Mouse (Mus musculus): ENCODE results near the gene Cd207. TPM values are rescaled to one million over a fixed set of nuclear protein-coding genes. Genes with fewer than 3 reads are reported as not detected.

Cd207 gene
- polyA plus RNA-seq, 1 experiment from 2014 or later: not detected

DNA sequence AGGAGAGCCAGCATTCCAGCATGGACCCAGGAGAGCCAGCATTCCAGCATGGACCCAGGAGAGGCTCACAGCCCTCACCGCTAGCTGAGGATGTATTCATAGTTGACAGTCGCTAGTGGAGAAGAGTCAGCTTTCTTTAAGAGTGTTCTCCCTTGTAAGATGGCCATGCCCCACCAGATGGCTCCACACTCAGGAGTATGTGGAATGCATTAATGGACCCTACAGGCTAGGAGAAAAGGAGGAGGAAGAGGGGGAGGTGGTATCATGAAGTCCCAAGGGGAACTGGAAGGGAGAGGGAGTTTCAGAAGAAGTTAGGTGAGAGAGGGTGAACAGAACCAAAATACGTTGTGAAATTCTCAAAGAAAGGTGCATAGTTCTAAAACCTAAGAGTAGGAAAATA, 18.1 kb upstream of the Cd207 start:
- no peaks in the 10 kb centered on the region for H3K36me3 ChIP-seq (ENCODE audit: control insufficient read depth, insufficient read depth, low read length)
- H3K27ac ChIP-seq (replicated peaks): no peak overlapping the region
- H3K4me1 ChIP-seq (replicated peaks; ENCODE audit: control insufficient read depth, insufficient read depth): no peaks in the 10 kb centered on the region
- no peak overlapping the region for H3K4me2 ChIP-seq (replicated peaks; ENCODE audit: low read depth)
- H3K9me3 ChIP-seq (ENCODE audit: control insufficient read depth, low read length): no peaks in the 10 kb centered on the region
- TF ChIP-seq EP300 (optimal IDR thresholded peaks at IDR 0.05): no peak
- peak; percentile 46 for TF ChIP-seq CTCF (IDR thresholded peaks at IDR 0.05; ENCODE audit: low read depth)
- H3K4me3 ChIP-seq (ENCODE audit: low read depth, low read length): no peak overlapping the region
- DNase-seq (ENCODE audit: low spot score): no peak
- no peak for ATAC-seq (ENCODE audit: low FRiP score, low TSS enrichment)
- no peak overlapping the region for H3K9ac ChIP-seq (ENCODE audit: low read length)
- 13% methylated on average over 3 of the region's 3 CpGs for WGBS
- peaks cover 24% of the 10 kb centered on the region for H3K27me3 ChIP-seq (ENCODE audit: control insufficient read depth, insufficient read depth, low read length)

DNA sequence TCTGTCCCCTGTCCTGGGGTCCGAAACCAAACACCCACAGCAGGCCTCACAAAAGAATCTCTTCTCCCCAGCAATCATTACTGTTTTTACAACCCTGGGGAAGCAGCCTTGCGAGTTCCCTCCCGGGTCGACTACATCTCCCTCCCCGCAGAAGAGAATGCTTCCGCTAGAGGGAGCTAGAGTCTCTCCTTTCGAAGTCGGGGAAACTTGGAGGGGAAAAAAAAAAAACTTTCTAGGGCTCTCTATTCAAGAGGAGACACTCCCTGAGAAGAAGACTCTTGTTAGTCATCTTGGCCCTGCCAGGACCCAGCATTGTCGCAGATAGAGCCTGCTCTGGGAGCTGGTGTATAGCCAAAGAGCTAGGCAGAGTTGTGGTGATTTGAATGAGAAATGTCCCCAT, 16.2 kb upstream of the Cd207 start:
- DNase-seq (ENCODE audit: low spot score) (peak; percentile 68), ATAC-seq (ENCODE audit: low FRiP score, low TSS enrichment) (no peak)
- H3K4me3 ChIP-seq (ENCODE audit: low read depth, low read length): no peak overlapping the region
- H3K27me3 ChIP-seq (ENCODE audit: control insufficient read depth, insufficient read depth, low read length): peaks cover 17% of the 10 kb centered on the region
- no peaks in the 10 kb centered on the region for H3K4me1 ChIP-seq (replicated peaks; ENCODE audit: control insufficient read depth, insufficient read depth)
- H3K9ac ChIP-seq (ENCODE audit: low read length): no peak overlapping the region
- H3K36me3 ChIP-seq (ENCODE audit: control insufficient read depth, insufficient read depth, low read length): no peaks in the 10 kb centered on the region
- 1% methylated on average over 9 of the region's 9 CpGs for WGBS
- no peak overlapping the region for H3K27ac ChIP-seq (replicated peaks)
- TF ChIP-seq EP300 (optimal IDR thresholded peaks at IDR 0.05): no peak
- TF ChIP-seq CTCF (IDR thresholded peaks at IDR 0.05; ENCODE audit: low read depth): peak; percentile 83
- H3K9me3 ChIP-seq (ENCODE audit: control insufficient read depth, low read length): no peaks in the 10 kb centered on the region
- no peak overlapping the region for H3K4me2 ChIP-seq (replicated peaks; ENCODE audit: low read depth)

DNA sequence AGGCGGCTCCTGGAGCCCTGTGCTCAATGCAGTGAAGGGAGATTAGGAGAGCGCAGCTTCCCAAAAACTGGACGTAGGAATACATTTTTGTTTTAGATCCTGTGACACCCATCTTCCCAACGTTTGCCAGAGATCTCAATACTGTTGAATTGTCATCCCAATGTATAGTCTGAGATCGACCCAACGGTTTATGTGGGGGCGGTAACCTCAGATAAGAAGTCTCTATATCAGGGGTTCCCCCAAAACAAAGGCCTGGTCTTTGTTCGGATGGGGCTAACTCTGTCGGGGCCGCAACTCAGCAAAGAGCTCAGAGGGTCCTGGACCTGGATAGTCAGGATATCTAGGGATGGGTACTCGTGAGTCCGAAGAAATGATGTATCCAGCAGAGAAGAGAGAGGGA, 15.3 kb upstream of the Cd207 start:
- Histone ChIP-seq H3K4me3 (ENCODE audit: low read depth, low read length) (no peak overlapping the region), H3K4me1 (replicated peaks; ENCODE audit: control insufficient read depth, insufficient read depth) (no peaks in the 10 kb centered on the region), H3K27me3 (ENCODE audit: control insufficient read depth, insufficient read depth, low read length) (peaks cover 15% of the 10 kb centered on the region), H3K9ac (ENCODE audit: low read length) (no peak overlapping the region), H3K36me3 (ENCODE audit: control insufficient read depth, insufficient read depth, low read length) (no peaks in the 10 kb centered on the region), H3K4me2 (replicated peaks; ENCODE audit: low read depth) (no peak overlapping the region), H3K9me3 (ENCODE audit: control insufficient read depth, low read length) (no peaks in the 10 kb centered on the region), H3K27ac (replicated peaks) (no peak overlapping the region)
- no peak for DNase-seq (ENCODE audit: low spot score)
- TF ChIP-seq CTCF (IDR thresholded peaks at IDR 0.05; ENCODE audit: low read depth) (no peak), EP300 (optimal IDR thresholded peaks at IDR 0.05) (no peak)
- 5% methylated on average over 12 of the region's 12 CpGs for WGBS
- no peak for ATAC-seq (ENCODE audit: low FRiP score, low TSS enrichment)

DNA sequence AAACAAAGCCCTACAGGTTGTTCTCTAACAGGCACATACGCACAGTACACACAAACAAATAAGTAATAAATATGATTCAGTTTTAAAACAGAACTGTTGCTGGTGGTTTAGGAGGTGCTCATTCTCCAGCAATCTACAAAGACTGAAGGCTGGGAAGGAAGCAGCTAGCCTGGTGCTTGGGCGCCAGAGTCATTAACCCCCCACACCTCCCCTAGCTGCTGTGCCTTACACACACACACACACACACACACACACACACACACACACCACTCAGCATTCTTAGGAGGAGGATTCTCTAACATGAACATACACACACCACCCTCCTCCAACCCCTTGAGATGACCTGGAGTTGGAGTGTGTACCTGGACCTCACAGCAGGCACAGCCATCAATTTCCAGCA, 13.3 kb upstream of the Cd207 start:
- DNase-seq (ENCODE audit: low spot score) (no peak), ATAC-seq (ENCODE audit: low FRiP score, low TSS enrichment) (peak; percentile 12; the same call in 1 of the 2 replicates)
- no peaks in the 10 kb centered on the region for H3K4me1 ChIP-seq (replicated peaks; ENCODE audit: control insufficient read depth, insufficient read depth)
- H3K4me3 ChIP-seq (ENCODE audit: low read depth, low read length): no peak overlapping the region
- H3K27me3 ChIP-seq (ENCODE audit: control insufficient read depth, insufficient read depth, low read length): peaks cover 11% of the 10 kb centered on the region; the same call in 1 of the 2 replicates
- WGBS: 68% methylated on average over 2 of the region's 2 CpGs
- no peak overlapping the region for H3K9ac ChIP-seq (ENCODE audit: low read length)
- no peak overlapping the region for H3K27ac ChIP-seq (replicated peaks)
- no peak overlapping the region for H3K4me2 ChIP-seq (replicated peaks; ENCODE audit: low read depth)
- H3K9me3 ChIP-seq (ENCODE audit: control insufficient read depth, low read length): no peaks in the 10 kb centered on the region
- no peaks in the 10 kb centered on the region for H3K36me3 ChIP-seq (ENCODE audit: control insufficient read depth, insufficient read depth, low read length)
- TF ChIP-seq EP300 (optimal IDR thresholded peaks at IDR 0.05): no peak
- no peak for TF ChIP-seq CTCF (IDR thresholded peaks at IDR 0.05; ENCODE audit: low read depth)

DNA sequence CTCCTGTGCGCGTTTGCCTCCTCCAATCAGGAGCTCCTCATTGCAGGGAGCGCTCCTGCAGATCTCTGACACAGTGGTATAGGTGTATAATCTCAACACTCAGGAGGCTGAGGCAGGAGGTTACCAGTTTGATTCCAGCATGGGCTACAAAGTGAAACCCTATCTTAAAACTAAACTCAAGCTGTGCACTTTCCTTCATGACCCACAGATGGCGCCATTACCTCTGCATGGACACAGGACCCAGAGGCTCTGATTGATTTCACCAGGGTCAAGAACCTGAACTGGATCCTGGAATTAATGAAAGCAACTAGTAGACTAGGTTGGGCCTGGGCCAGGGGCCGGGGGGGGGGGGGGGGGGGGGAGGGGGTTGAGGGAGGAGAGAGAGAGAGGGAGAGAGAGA, 12.6 kb upstream of the Cd207 start:
- no peak for TF ChIP-seq EP300 (optimal IDR thresholded peaks at IDR 0.05)
- TF ChIP-seq CTCF (IDR thresholded peaks at IDR 0.05; ENCODE audit: low read depth): peak; percentile 85
- peak; percentile 35 for DNase-seq (ENCODE audit: low spot score)
- Histone ChIP-seq H3K4me1 (replicated peaks; ENCODE audit: control insufficient read depth, insufficient read depth) (no peaks in the 10 kb centered on the region), H3K36me3 (ENCODE audit: control insufficient read depth, insufficient read depth, low read length) (no peaks in the 10 kb centered on the region), H3K9ac (ENCODE audit: low read length) (no peak overlapping the region), H3K4me2 (replicated peaks; ENCODE audit: low read depth) (no peak overlapping the region), H3K27me3 (ENCODE audit: control insufficient read depth, insufficient read depth, low read length) (peaks cover 11% of the 10 kb centered on the region; the same call in 1 of the 2 replicates), H3K4me3 (ENCODE audit: low read depth, low read length) (no peak overlapping the region), H3K27ac (replicated peaks) (no peak overlapping the region), H3K9me3 (ENCODE audit: control insufficient read depth, low read length) (no peaks in the 10 kb centered on the region)
- 27% methylated on average over 4 of the region's 5 CpGs for whole genome bisulfite sequencing
- 0 out of 2 replicates have a peak, but pooled peaks have one; percentile 40 for ATAC-seq (ENCODE audit: low FRiP score, low TSS enrichment)

DNA sequence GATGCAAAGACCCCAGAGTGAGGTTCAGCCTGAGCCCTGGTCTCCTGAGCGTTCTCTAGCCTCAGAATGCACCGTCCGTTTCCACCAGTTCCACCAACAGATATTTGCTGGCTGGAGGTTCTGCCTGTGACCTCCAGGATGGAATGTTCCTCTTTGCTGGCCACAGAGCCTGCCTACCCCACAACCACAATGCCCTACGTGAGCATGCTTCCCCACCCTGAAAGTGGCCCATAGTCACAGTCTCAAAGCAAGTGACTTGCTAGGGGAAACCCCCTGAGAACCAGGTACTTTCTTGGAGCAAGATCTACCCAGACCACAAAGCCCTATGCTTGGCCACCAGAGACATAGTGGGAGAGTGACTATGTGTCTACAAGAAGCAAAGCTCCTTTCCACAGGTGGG, 11.7 kb upstream of the Cd207 start:
- TF ChIP-seq EP300 (optimal IDR thresholded peaks at IDR 0.05) (no peak), CTCF (IDR thresholded peaks at IDR 0.05; ENCODE audit: low read depth) (no peak)
- no peaks in the 10 kb centered on the region for H3K36me3 ChIP-seq (ENCODE audit: control insufficient read depth, insufficient read depth, low read length)
- no peak overlapping the region for H3K4me2 ChIP-seq (replicated peaks; ENCODE audit: low read depth)
- WGBS: 79% methylated on average over 4 of the region's 4 CpGs
- ATAC-seq (ENCODE audit: low FRiP score, low TSS enrichment) (no peak), DNase-seq (ENCODE audit: low spot score) (no peak)
- H3K27me3 ChIP-seq (ENCODE audit: control insufficient read depth, insufficient read depth, low read length): peaks cover 5% of the 10 kb centered on the region; the same call in 1 of the 2 replicates
- H3K4me3 ChIP-seq (ENCODE audit: low read depth, low read length): no peak overlapping the region
- H3K9me3 ChIP-seq (ENCODE audit: control insufficient read depth, low read length): no peaks in the 10 kb centered on the region
- H3K9ac ChIP-seq (ENCODE audit: low read length): no peak overlapping the region
- H3K4me1 ChIP-seq (replicated peaks; ENCODE audit: control insufficient read depth, insufficient read depth): no peaks in the 10 kb centered on the region
- no peak overlapping the region for H3K27ac ChIP-seq (replicated peaks)
